Mouse (Mus musculus) stomach, postnatal 0 days (tissue): ENCODE measurements at regions not wholly inside any gene's neighbourhood (a gene's known extent, or its start where the extent isn't known, plus 50 kb on each side); places are given as distances from the start of the nearest gene placed in this dataset.
"Not testable (repeated sequence)": the region's sequence is repeated elsewhere in the genome, so short reads cannot be mapped to it uniquely, and the experiment has no call there.

Source experiments
- ATAC-seq: fragments of 200-750 bp; cut with Nextera tagmentation; 2 replicates; pipeline ENCODE4 v1.8.0; 2017; ENCODE audit not compliant: low FRiP score, low TSS enrichment
- DNase-seq: peaks from one replicate; pipeline ENCODE4 v3.0.0-alpha.2; 2016; ENCODE audit warnings: low spot score
- H3K27ac ChIP-seq: fragments of 300-500 bp; sonication (generic); replicated peaks from 2 replicates; pipeline ENCODE4 v1.5.1; 2014; ENCODE audit warnings: mild to moderate bottlenecking, control low read depth
- H3K27me3 ChIP-seq: fragments of 300-500 bp; sonication (generic); 2 replicates; pipeline ENCODE4 v1.6.1; 2014; ENCODE audit warnings: low read length; ENCODE audit not compliant: control insufficient read depth, insufficient read depth
- H3K36me3 ChIP-seq: fragments of 300-500 bp; sonication (generic); 2 replicates; pipeline ENCODE4 v1.6.1; 2014; ENCODE audit warnings: low read length, mixed read lengths; ENCODE audit not compliant: control insufficient read depth, insufficient read depth
- H3K4me1 ChIP-seq: fragments of 300-500 bp; sonication (generic); replicated peaks from 2 replicates; pipeline ENCODE4 v1.6.1; 2014; ENCODE audit warnings: antibody characterized with exemption; ENCODE audit not compliant: control insufficient read depth, insufficient read depth
- H3K4me2 ChIP-seq: fragments of 300-500 bp; sonication (generic); replicated peaks from 2 replicates; pipeline ENCODE4 v1.6.1; 2014; ENCODE audit warnings: low read depth, mild to moderate bottlenecking, control low read depth, moderate library complexity
- H3K4me3 ChIP-seq: fragments of 300-500 bp; sonication (generic); 2 replicates; pipeline ENCODE4 v1.5.1; 2014; ENCODE audit warnings: low read depth, low read length, control low read depth
- H3K9ac ChIP-seq: fragments of 300-500 bp; sonication (generic); 2 replicates; pipeline ENCODE4 v1.6.1; 2014; ENCODE audit warnings: mild to moderate bottlenecking, low read length, control low read depth, mixed read lengths
- H3K9me3 ChIP-seq: fragments of 300-500 bp; sonication (generic); 2 replicates; pipeline ENCODE4 v1.6.1; 2016; ENCODE audit warnings: low read length; ENCODE audit not compliant: control insufficient read depth
- CTCF ChIP-seq: IDR thresholded peaks from 2 replicates; pipeline ENCODE4 v1.5.1; 2016; ENCODE audit warnings: antibody characterized with exemption, low read depth, mild to moderate bottlenecking, moderate library complexity
- EP300 ChIP-seq: optimal IDR thresholded peaks from 2 replicates; pipeline ENCODE3; 2016; ENCODE audit warnings: antibody characterized with exemption
- WGBS: fragments of 180-500 bp; shearing (Covaris S2); extraction: QIAGEN DNeasy Blood & Tissue Kit; methylation state at CpG from one replicate; pipeline ENCODE4 v1.1.7; 2014; 5-methylcytosine and 5-hydroxymethylcytosine counted together

- DNase-seq = no peak
- Histone ChIP-seq H3K27me3 (no peaks in the 10 kb centered on the region), H3K27ac (no peak overlapping the region), H3K36me3 (no peaks in the 10 kb centered on the region), H3K9ac (no peak overlapping the region), H3K4me3 (no peak overlapping the region), H3K4me2 (no peak overlapping the region), H3K9me3 (no peaks in the 10 kb centered on the region), H3K4me1 (no peaks in the 10 kb centered on the region)
- TF ChIP-seq CTCF (no peak), EP300 (no peak)
- WGBS = 72% methylated on average over 1 of the region's 1 CpGs
- ATAC-seq = no peak
Observed at GRCm38 (mm10) chrX:70606349-70606748, 129.4 kb upstream of the Tmem185a start.

GRCm38 (mm10) chrX:70582344-70582743, 105.4 kb upstream of the Tmem185a start:
- H3K36me3 ChIP-seq, H3K27ac ChIP-seq, H3K4me3 ChIP-seq, H3K27me3 ChIP-seq, ATAC-seq, H3K4me2 ChIP-seq, H3K4me1 ChIP-seq, H3K9ac ChIP-seq, H3K9me3 ChIP-seq: not testable (repeated sequence)
- WGBS = 8% methylated on average over 2 of the region's 2 CpGs
- TF ChIP-seq CTCF = peak; percentile 82
- peak; percentile 15 for DNase-seq

- H3K27ac ChIP-seq = no peak overlapping the region
- H3K27me3 ChIP-seq = no peaks in the 10 kb centered on the region
- no peak overlapping the region for H3K4me3 ChIP-seq
- ATAC-seq = no peak
- no peaks in the 10 kb centered on the region for H3K36me3 ChIP-seq
- H3K9ac ChIP-seq = no peak overlapping the region
- no peaks in the 10 kb centered on the region for H3K9me3 ChIP-seq
- DNase-seq = no peak
- no peaks in the 10 kb centered on the region for H3K4me1 ChIP-seq
- TF ChIP-seq EP300 (no peak), CTCF (no peak)
- 44% methylated on average over 1 of the region's 1 CpGs for WGBS
- H3K4me2 ChIP-seq = no peak overlapping the region
Observed at GRCm38 (mm10) chrX:70580171-70580570, 103.2 kb upstream of the Tmem185a start.

GRCm38 (mm10) chrX:70574243-70574642, 97.3 kb upstream of the Tmem185a start:
- not testable (repeated sequence) for H3K4me3 ChIP-seq, H3K27ac ChIP-seq, H3K9me3 ChIP-seq, H3K4me1 ChIP-seq, H3K9ac ChIP-seq, H3K36me3 ChIP-seq, H3K27me3 ChIP-seq, H3K4me2 ChIP-seq, DNase-seq, ATAC-seq
- WGBS = 14% methylated on average over 1 of the region's 6 CpGs

GRCm38 (mm10) chrX:70570586-70570985, 93.6 kb upstream of the Tmem185a start:
- not testable (repeated sequence) for H3K4me1 ChIP-seq, ATAC-seq
- 78% methylated on average over 3 of the region's 4 CpGs for WGBS

GRCm38 (mm10) chrX:70569339-70569979, 92.5 kb upstream of the Tmem185a start:
- ATAC-seq, H3K36me3 ChIP-seq, H3K4me3 ChIP-seq, H3K4me1 ChIP-seq, DNase-seq, H3K9me3 ChIP-seq, H3K27ac ChIP-seq, H3K4me2 ChIP-seq, H3K9ac ChIP-seq, H3K27me3 ChIP-seq: not testable (repeated sequence)
- TF ChIP-seq CTCF = peak; percentile 44
- 51% methylated on average over 5 of the region's 6 CpGs for WGBS

More at GRCm38 (mm10) chrX:70570586-70570985, 93.6 kb upstream of the Tmem185a start:
- not testable (repeated sequence) for H3K27ac ChIP-seq, H3K4me3 ChIP-seq, DNase-seq, H3K4me2 ChIP-seq, H3K36me3 ChIP-seq, H3K9me3 ChIP-seq, H3K9ac ChIP-seq, H3K27me3 ChIP-seq
